Mouse (Mus musculus) gastrocnemius, adult 8-10 months (tissue): Measurements from ENCODE around the gene Pmpca. TPM values are rescaled to one million over a fixed set of nuclear protein-coding genes. Genes with fewer than 3 reads are reported as not detected.

Experiments used
- DNase-seq, 2 experiments: peaks; one replicate each; pipeline ENCODE4 v3.0.0; 2022; ENCODE audit warnings: low spot score in 2 of 2
- total RNA-seq, 4 experiments: library from RNA; stranded (reverse); gene quantifications; 2 replicates each; pipeline ENCODE4 v1.2.4; 2022

The Pmpca gene
- total RNA-seq = 100 to 1,000 TPM; 132 to 147 (median 133) TPM

DNA sequence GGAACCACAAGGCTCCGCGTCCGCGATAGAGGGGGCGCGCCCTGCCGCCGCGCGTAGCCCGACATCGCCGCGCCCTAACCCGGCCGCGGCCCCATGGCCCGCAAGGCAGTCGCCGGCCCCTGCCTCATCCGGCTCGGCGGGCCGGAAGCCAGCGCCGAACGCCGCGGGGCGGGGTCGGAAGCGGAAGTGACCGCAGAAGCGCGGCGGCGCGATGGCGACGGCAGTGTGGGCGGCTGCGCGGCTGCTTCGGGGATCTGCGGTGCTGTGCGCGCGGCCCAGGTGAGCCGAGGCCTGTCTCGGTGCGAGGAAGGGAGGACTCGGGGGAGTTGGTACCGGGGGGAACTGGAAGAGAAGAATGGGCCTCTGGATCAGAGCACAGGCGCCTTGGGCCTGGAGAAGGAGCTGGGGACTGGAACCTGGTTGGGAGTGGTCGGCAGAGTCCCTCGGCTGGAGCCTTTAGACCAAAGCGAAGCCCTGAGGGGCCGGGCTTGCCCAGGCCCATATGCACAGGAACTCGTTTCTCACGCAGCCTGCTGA lies at the start of gene Pmpca, which contains the start of gene Entr1:
TSS of gene Pmpca (plus strand) at position 186 of the 537 bp plus-strand sequence.
TSS of gene Entr1 (minus strand) at position 163 of the 537 bp plus-strand sequence.
- peak; percentile 69 for DNase-seq

DNA sequence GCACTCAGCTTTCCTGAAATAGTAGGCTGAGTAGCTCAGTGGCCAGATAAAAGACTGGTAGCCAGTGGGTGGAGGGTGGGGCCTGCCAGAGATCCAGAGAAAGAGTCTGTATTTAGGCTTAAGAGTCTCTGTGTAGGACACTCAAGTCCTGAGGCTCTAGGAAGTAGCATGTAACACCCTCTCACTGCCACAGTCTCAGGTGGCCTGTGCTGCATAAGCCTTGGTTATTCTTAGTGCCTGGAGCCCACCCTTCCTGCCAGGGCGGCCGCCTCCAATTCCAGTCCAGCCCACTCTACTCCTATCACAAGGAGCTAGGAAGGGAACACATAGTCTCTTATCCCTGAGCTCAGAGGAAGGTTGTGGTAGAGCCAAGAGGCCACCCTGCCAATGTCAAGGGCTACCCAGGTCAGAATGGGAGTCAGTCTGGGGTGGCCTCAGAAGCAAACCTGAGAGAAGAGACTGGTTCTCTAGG lies 47.6 kb upstream of the Pmpca start:
- DNase-seq = no peak

DNA sequence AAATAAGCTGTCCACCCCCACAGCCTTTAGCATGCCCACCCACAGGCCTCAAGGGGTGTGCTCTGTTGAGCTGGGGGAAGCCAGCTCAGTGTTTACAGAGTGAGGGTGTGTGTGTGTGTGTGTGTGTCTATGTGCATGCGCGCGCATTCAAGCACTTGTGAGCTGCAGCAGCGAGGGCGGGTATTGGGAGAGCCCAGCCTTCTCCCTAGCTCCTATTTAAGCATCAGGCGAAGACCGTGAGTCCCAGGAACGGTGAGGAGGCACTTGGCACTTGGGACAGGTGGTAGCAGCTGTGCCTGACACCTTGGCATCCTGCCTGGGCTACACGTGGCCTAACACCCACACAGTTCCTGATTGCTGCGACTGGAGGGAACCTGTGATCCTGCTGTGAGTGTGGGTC lies 47.1 kb upstream of the Pmpca start:
- DNase-seq = peak in 1 of 2 experiments; percentile 37

DNA sequence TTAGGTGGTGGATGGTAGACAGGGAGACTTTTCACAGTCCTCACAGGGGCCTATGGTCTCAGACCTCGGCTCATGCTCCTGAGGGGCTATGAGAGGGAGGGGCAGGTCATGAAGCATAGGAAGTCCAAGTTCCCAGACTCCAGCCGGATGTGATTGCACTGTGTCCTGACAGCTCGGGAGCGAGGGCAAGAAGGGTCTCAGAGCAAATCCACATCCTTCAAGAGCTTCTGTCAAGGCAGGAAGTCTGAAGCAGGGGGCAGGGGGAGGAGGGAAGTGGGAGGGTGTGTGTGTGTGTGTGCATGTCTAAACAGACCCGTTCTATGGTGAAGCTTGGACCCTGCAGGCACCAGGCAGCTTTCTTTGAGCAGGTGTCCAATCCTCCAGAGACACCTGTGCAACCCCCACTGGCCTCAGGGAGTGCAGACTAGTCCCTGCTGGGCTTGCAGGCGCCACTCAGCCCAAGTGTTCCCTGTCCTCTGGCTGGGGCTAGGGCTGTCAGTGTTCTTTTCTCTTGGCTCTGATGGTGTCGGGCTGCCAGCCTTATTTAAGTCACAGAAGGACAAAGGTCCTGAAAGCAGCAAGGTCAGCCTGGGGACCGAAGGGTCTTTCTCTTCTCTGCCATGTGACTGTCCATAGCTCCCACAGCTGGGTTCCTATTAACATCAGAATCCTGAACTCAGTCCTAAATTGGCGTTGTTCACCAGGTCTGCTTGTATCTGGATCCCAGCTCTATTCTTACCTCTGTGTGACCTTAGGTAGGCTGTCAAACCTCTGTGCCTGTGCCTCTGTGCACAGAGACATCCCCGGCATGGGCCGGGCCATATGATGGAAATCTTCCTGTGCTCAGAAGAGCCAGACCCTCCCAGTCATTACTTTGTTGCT lies 46.3 kb upstream of the Pmpca start:
- DNase-seq = no peak

DNA sequence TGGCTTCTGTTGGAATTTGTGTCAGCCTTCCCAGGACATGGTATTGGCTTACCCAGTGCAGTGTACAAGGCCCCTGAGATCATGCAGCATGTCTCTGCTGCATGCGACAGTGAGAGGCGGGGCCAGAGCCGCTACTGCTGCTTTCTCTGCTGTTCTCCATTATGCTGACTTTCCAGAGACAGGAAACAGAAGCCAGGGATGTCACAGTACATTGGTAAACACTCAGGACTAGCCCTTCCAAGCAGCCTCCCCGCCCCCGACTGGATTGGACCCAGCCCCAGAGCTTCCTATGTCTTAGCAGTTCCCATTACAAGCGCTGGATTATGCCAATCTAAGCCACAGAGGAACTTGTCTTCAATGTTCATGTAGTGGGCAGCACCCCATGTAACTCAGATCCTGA lies 40.9 kb upstream of the Pmpca start:
- no peak for DNase-seq

DNA sequence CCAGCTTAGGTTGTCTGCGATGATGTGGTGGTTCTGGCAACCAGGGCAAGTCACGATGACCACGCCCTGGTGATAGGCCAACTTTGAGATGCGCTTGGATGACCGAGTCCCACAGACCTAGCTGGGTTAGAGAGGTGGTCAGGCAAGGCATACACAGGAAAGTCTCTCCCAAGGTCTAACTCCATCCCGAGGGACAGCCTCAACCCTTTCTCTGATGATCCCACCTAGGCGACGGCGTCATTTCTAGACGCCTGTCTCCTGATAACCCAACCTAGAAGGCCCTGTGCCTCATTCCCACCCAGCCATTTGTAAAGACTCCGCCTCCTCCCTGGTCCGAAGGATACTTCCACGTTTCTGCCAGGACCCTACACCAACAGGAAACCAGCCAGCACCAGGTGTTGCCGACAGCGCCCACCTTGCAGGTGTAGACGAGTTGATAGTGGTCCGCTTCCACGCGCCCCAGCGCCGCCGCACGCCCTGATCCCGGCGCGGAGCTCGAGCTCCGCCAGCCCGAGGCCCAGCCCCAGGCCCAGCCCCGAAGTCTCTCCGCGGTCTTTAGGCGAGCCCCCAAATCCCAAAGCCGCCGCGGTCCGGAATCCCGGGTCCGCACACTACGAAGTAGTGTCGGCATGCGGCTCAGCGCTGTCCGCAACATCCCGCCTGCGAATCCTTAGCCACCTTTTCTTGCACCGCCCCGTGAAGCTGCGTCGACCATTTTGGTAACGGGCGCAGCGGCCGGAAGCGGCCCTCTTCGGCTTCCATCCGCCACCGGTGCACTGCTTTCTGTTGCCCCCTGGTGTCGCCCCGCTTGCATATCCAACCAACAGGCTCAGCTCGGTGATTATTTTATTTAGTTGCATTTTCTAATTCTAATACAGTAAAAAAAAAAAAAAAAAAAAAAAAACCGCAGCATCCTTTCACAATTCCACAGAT lies 37.5 kb upstream of the Pmpca start, which contains the start of gene Dnlz:
TSS of gene Dnlz (minus strand) at position 753 of the 933 bp plus-strand sequence.
- peak; percentile 85 to 90 for DNase-seq

DNA sequence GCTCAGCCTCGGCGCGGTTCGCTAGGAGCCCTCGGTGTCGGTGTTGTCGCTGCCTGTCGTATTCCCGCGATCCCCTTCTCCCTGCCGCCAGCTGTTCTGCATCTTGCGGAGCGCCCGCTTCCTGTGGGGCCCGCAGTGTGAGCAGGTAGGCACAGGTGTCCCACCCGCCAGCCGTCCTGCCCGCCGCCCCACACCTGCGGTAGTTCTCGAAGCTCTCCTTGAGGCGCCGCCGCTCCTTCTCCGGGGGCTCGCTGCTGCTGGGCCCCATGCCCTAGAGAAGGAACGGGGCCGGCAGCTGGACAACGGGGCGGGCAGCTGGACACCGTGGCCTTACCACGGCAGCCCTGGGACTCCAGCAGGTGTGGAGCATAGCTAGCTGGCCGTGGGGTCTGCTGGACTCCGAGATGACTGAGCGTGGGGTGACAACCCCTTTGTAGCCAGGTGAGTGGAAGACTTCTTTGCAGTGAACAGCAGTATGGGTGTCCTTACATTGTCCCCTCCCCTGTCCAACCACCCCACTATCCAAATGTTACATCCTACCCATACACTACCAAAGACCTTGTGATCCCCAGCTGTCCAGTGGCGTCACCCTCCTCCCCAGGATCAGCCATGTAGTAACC lies 36.7 kb upstream of the Pmpca start:
- no peak for DNase-seq

DNA sequence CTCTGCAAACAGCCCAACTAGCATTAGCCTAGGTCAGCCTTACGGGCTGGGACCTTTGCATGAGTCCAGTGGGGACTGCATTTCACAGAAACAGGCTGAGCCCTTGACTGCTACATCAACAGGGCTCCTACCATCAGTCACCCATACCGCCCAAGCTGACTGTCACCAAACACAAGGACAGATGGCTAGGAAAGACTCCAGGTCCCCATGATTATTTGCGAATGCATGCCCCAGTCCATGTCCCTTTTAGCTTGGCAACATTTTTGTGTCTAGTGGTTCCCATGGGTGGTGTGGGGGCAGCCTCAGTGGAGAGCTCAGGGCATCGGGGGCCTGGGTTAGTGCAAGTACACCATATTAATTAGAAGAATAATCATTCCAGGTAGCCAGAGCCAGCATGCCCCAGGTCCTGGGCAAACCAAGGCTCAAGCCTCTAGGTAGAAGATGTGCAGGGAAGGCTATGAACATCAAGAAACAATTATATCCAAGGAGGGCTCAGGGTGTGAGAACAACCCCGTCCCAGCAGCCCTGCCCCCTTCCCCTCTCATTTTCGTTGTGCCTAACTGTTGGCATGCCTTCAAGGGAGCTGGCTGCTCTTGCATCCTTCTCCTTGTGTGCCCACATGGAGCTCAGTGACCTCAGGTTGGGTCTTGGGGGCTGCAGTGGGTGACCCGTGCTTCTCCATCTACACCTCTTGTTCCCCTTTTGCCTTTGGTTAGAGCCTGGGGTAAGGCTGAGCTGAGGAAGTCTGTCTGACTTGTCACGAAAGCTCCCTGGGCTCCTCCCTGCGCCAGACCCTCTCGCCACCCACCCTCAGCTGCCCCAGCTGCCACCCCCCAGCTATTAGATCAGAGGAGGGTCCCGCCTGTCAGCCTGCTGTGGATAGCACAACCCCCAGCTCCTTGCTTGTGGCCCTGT lies 35.8 kb upstream of the Pmpca start:
- no peak for DNase-seq

DNA sequence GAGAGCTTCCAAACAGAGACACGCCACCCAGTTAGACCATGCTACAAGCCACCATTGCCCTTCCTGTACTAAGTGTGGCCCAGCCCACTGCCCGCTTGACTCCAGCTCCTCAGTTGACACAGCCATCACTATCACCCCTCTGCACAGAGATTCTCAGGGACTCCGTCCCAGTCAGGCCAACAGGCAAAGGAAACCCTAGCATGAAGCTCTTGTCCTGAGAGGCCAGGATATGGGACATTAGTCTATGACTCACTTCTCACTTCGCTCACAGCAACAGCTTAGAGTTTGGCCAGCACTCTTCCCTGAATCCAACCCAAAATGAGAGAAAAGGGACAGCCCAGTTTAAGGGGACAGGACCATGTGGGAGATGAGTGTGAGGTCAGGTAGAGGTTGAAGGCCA lies 34.7 kb upstream of the Pmpca start:
- DNase-seq = no peak

DNA sequence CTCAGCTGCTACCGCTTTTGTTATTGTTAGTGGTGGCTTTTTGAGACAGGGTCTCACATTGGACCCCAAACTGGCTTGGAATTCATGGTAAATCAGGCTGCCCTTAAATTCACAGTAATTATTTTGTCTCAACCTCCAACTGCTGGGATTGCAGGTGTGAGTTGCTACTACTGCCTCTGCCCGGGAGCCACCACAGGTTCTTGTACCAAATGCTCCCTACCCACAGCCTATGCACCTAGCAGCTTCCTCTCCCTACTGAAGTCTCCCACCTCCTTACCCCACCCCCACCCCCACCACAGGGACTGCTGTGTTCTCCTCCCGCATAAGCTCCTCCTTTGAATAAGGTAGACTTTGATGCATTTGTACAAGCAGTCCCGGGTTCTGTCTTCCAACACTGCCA lies 32.9 kb upstream of the Pmpca start:
- DNase-seq = no peak

DNA sequence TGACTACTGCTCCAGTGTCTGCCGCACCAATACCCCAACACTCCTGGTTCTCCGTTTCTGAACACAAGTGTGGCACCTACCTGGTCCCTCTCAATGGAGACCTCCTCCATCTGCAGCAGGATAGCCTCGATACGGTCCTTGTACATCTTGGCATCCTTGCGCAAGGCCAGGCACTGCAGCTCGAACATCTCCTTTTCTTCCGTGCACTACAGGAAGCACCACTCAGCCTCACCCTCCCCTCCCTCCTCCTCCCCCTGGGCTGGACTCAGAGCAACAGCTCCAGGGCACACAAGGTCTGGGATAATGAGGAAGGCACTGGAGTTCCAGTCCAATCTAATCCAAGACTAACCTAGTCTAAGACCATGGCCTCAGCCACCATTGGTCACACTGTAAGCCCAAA lies 32.5 kb upstream of the Pmpca start:
- DNase-seq = no peak

DNA sequence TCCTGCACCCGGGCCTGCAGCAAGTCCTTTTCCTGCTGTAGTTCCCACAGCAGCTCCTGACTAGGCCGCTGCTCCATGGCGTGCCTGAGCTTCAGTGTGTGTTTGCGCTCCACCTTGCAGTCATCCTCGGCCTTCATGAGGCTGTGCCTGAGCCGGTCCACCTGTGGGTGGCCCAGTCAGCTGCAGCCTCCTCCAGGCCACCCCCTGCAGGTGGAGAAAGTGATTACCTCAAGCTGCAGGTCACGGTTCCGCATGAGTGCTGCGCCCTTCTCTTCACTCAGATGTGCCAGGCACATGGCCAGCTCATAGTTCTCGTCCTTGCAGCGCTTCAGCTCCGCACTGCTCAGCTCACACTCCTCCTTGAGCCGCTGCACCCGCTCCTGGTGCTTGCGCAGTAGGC lies 31.7 kb upstream of the Pmpca start:
- DNase-seq = no peak

DNA sequence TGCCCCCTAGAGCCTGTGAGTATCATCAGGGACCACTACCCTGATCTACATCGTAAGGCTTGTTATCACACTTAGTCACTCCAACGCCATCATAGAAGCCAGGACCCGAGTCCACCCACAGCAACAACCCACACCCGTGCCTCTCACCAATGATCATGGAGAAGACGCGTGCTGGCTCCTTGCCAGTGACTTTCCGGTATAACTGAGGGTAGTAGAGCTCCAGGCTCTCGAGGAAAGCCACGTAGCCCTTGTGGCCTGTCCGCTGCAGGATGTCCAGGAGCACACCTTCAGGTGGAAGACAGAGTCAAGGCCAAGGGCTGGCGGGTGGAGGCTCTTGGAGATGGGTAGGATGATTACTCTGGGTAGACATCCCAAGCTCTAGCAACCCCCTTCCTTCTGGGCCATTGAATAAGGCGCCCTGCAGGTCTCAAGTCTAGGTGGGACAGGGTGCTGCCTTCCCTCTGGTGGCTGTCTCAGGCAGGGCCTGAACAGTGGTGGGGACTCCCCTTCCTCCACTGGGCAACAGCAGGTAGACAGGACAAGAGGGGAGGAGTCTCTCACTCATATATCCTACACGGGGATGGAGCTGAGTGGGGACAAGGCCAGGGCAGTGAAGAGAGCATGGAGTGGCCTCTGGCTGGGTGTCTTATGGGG lies 30.3 kb upstream of the Pmpca start:
- no peak for DNase-seq

DNA sequence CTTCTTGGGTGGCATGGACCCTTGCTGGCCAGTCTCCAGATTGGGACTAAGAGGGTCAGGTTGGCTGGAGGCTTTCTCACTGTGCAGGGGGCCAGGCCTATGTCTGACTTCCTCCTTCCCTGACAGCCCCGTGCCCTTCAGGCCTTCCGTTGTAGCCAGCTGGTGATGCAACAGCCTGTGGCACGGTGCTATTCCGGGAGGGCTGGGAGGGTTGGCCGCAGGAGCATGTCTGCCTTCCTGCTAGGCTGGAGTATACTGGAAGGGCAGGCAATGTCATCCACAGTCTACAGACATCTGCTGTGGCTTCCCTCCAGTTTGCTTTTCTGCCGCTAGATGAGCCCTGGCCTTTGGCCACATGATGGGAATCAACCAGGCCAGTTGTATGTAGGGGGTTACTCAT lies 29.2 kb upstream of the Pmpca start:
- peak in 1 of 2 experiments; percentile 30 for DNase-seq

DNA sequence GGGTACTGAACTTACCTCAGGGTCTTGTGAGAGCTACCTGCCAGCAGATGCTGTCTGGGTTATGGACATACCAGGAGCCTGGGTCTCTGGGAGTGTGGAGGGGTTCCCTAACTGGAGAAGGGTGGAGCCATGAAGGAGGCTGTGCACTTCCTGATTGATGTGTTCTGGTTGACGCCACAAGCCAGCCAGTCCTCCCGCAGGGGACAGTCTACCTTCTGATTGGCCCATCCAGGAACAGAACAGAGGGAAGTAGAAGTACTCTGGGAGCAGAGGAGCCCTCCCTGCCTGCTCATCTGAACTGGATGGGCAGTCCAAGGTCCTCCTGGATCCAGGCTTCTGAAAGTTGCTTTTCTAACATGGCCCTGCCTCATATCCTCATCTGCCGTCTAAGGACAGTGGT lies 28.4 kb upstream of the Pmpca start, which contains the start of gene Card9:
TSS of gene Card9 (minus strand) at position 147 of the 400 bp plus-strand sequence.
- no peak for DNase-seq

DNA sequence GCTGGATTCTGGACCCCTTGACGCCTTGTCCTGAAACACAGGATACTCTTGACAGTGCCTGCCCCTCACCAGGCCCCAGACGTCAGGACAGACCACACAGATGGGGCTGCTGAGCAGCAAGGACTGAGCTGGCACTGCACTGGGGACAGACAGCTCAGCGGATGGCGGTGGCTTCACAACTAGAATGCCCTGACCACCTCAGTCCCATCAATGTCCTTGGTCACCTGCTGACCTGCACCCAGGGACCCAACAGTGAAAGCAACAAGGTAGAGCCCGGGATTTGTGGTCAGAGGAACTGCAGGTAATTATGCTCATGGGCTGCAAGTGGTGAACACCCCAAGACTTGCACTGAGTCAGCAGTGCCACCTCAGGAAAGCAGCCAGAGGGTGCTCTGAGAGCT lies 26.1 kb upstream of the Pmpca start:
- no peak for DNase-seq

DNA sequence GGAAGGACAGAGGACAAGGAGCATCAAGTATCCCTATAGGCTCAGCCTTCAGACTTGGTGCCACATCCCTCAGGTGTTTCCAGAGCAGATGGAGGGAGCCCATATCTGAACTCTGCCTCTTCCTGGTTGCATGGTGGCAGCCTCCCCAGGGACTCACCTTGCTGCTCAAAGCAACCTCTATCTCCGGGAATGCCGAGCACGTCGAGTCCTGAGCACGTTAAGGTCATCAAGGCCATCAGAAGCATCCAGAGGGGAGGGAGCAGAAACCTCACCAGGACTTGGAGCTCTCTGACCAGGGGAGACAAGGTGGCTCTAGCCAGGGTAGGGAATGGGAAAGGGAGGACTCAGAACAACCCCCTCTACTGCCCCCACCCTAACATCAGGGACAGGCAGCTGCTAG lies 25.7 kb upstream of the Pmpca start:
- DNase-seq = no peak

DNA sequence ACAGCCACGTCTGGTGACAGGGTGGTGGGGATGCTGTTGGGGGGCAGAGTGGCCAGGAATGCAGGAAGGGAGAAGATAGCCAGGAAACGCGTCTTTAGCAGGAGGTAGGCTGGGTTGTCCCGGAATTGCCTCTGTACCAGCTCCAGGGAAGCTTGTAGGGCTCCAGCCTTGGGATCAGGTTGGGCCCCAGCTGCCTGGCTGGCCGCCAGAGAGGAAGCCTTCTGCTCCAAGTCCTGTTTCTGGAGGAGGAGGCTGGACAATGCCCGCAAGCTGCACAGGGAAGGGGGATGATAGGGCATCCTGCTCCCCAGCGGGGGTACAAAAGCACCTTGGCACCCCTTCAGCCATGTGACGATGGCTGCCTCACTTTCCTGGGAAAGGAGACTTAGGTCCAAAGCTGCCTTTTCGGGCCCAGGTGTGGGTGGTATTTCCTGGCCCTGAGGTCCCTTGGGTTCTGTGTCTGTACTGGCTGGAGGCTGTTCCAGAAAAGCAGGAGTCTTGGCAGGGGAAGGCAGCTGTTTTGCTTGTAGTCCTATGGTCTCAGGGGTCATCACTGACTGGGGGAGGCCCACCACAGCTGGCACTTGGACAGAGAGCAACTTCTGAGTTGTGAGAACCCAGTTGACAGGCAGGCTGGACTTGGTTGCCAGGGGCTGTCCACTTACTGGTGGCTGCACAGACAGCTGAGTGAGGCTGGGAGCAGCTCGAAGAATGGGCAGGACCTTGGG lies 24.2 kb upstream of the Pmpca start:
- DNase-seq = peak; percentile 74 to 78

DNA sequence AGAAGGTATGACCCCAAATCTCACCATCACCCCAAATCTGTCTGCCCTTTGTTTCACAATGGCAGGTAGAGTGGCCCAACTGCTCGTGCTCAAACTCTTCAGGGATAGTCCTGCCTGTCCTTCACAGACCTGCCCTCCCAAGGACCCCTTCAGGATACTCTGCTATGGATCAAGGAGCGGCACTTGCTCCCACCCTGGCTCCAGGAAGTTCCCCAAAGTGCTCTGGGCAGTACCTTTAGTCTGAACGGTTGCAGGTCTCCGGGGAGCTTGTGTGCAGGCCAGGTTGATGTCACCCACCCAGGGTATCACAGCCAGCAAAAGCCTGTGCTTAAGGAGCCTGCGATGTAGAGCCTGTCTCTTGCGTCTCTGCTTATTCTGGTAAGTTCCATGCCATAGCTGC lies 21.2 kb upstream of the Pmpca start:
- no peak for DNase-seq
